Mouse (Mus musculus) cortical plate, adult 2 months (tissue): ENCODE data around the gene Dennd1b.

Source experiments
- CTCF ChIP-seq: fragments of 200-500 bp; IDR thresholded peaks from 2 replicates; pipeline ENCODE4 v1.5.1; 2011; ENCODE audit warnings: mild to moderate bottlenecking, control low read depth, low read length; ENCODE audit not compliant: insufficient read depth; ENCODE audit errors: extremely low read depth
- POLR2A ChIP-seq: fragments of 200-500 bp; IDR thresholded peaks from 2 replicates; pipeline ENCODE4 v1.6.1; 2011; ENCODE audit warnings: mild to moderate bottlenecking, low read length, control low read depth; ENCODE audit not compliant: insufficient read depth; ENCODE audit errors: extremely low read depth

GRCm38 (mm10) chr1:138936169-138936568 is 27.1 kb upstream of the Dennd1b start:
- TF ChIP-seq POLR2A = no peak
- TF ChIP-seq CTCF = no peak
